Mouse (Mus musculus) right cerebral cortex, adult 2 months (tissue): ENCODE measurements around the gene Abhd12.

Source experiments
- DNase-seq, 2 experiments: peaks; one replicate each; pipeline ENCODE4 v3.0.0; 2021 to 2022; ENCODE audit warnings: low spot score in 2 of 2

Abhd12 gene

GRCm38 (mm10) chr2:150808381-150808780, 96.2 kb downstream of the Abhd12 start:
- DNase-seq = no peak

- DNase-seq = no peak
These were observed 101.5 kb downstream of the Abhd12 start for GRCm38 (mm10) chr2:150803035-150803434.

- no peak for DNase-seq
These were observed 103.9 kb downstream of the Abhd12 start for GRCm38 (mm10) chr2:150800616-150801015.

DNA sequence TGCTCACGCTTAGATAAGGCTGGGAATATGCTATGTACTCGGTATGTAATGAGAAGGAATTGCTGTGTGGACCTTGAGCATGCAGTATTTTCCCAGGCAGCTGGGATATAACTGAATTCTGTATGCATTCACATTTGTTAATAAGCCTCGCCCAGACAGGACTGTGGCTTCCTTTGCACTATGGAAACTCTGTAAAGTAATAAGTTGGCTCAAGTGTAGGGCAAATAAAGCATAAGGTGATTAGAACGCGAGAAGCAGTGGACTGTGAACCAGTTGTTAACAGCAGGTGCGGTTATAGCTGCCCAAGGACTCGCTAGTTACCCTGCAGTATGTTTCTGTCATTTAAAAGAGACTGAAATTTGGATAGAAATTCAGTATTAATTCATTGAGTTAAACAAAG, 106.5 kb downstream of the Abhd12 start:
- no peak for DNase-seq

DNA sequence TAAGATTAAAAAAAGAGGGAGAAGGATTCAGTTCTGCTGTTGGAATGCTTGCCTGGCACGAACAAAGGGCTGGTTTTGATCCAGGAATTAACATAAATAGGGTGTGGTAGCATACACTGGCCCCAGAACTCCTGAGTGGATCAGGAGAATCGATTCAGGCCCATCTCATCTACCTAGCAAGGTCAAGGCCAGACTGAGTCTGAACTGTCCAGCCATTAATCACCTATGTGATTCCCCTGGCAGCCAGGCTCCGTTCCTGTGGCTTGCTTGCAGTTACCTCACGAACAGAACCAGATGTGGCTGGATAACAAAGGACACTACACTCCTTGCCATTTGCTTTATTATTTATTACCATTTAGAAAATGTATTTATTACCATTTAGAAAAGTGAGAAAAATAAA, 111.2 kb downstream of the Abhd12 start:
- DNase-seq = no peak

DNA sequence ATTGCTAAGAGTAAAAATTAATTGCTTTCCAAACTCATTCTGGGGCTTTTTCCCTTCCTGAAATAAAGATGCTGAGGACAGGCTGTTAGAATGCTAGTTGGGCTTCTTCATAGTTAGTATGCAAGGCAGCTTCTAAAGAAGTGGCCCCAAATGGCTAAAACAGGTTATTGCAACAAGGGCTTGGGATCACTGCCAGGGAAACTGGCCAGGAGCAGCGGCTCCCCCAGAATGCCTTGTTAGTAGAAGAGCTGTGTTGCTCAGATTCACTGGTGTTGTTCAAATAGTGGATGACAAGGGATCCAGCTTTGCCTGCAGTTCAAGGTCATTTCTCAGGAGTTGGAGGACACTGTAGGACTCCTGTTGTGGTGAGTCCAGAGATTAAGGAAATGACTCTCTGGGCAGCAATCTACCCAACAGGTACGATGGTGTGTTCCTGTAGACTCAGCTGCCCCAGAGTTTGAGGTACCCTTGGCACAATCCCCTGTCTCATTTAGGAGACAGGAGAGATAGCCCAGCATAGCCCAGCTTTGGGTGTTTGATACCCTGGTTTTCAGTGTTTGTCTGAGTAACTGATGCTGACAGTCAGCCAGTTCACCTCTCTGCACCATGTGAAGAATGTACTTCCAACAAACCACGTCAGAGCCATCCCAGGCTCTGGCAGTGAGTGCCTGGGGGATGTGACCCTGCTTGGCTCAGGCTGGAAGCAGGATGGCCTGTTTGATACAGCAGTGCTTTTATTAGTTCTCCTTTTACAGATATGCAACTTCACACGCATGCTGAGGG, 115.6 kb downstream of the Abhd12 start:
- DNase-seq = peak; percentile 67 to 77

- DNase-seq = no peak
These were observed 117.2 kb downstream of the Abhd12 start for GRCm38 (mm10) chr2:150787234-150787771.

DNA sequence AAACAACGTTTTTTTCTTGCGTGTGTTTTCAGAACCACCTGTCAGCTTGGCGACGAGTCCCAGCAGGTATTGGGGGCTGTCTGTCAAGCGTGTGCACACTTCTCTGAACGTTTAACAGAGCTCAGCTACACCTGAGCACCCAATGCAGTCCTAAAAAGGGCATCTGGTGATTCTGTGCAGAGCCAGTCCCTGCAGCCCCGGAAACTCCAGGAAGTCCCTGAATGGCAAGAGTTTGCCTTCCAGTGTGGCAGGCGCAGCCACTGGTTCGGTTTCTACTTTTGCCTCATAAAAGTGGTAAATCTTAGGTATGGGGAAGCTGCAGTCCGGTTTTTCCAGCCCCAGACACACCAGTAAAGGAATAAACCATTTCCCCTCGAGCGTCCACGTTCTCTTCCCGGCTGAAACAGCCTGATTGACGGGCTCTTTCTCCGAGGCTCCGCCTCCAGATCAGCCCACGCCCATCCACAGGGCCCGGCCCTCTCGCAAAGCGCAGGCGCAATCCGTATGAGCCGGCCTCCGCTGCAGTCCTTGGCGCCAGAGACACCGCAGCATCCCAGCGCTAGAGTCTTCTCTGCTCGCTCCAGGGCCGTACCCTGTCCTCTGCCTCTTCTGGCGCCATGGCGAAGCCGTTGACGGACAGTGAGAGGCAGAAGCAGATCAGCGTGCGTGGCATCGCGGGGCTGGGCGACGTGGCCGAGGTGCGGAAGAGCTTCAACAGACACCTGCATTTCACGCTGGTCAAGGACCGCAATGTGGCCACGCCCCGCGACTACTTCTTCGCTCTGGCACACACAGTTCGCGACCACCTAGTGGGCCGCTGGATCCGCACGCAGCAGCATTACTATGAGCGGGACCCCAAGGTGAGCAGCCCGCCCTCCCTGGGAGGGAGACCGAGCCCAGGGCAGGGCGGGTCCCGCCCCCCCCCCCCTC, 118.0 kb downstream of the Abhd12 start, which contains the start of gene Pygb:
Gene Pygb (plus strand): TSS at position 485 of the 930 bp plus-strand sequence.
- peak; percentile 83 to 87 for DNase-seq

DNA sequence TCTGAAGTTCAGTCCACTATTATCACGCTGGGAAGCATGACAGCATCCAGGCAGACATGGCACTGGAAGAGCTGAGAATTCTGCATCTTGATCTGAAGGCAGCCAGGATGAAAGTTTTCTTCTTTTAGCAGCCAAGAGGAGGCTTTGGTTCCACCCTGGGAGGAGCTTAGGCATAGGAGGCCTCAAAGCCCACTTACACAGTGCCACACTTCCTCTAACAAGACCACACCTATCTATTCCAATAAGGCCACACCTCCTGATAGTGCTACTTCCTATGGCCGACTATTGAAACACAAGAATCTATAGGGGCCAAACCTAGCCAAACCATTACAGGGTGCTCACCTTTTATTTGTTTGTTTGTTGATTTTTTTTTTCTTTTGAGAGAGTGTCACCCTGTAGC, 121.7 kb downstream of the Abhd12 start:
- DNase-seq = no peak
